Mouse (Mus musculus): ENCODE data around the gene Dlst. TPM values are rescaled to one million over a fixed set of nuclear protein-coding genes. Genes with fewer than 3 reads are reported as not detected.

Gene Dlst
- polyA plus RNA-seq, 1 experiment: not detected

GRCm38 (mm10) chr12:85181475-85182344 is 71.1 kb downstream of the Dlst start:
- peaks cover 37% of the 10 kb centered on the region for H3K4me1 ChIP-seq (ENCODE audit: control insufficient read depth, insufficient read depth, low read length)
- no peak for TF ChIP-seq POLR2A (IDR thresholded peaks at IDR 0.05; ENCODE audit: insufficient read depth, low read depth, low read length)
- TF ChIP-seq CTCF (IDR thresholded peaks at IDR 0.05; ENCODE audit: insufficient read depth, low read depth, low read length): no peak
- H3K4me3 ChIP-seq (ENCODE audit: insufficient read depth, low read depth, low read length): no peak overlapping the region
- H3K27ac ChIP-seq (ENCODE audit: insufficient read depth, low read depth, low read length): no peak overlapping the region
- 29% methylated on average over 17 of the region's 17 CpGs for WGBS

DNA sequence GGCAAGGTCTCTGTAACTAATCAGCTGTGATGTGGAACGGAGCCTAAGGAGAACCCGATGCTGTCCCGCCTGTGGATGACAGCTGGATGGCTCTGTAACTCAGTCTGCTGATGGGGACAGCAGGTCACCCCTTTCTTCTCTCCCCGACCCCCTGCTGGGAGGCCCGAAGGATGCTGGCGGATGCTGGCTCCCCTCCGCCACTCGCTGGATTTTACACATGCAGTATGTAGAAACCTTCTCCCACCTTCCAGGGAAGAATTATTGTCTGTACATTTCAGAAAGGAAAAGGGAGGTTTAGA is 71.7 kb downstream of the Dlst start:
- Histone ChIP-seq H3K27ac (ENCODE audit: insufficient read depth, low read depth, low read length) (no peak overlapping the region), H3K4me1 (ENCODE audit: control insufficient read depth, insufficient read depth, low read length) (peaks cover 31% of the 10 kb centered on the region), H3K4me3 (ENCODE audit: insufficient read depth, low read depth, low read length) (no peak overlapping the region)
- no peak for TF ChIP-seq POLR2A (IDR thresholded peaks at IDR 0.05; ENCODE audit: insufficient read depth, low read depth, low read length)
- TF ChIP-seq CTCF (IDR thresholded peaks at IDR 0.05; ENCODE audit: insufficient read depth, low read depth, low read length): no peak
- 29% methylated on average over 8 of the region's 8 CpGs for WGBS

DNA sequence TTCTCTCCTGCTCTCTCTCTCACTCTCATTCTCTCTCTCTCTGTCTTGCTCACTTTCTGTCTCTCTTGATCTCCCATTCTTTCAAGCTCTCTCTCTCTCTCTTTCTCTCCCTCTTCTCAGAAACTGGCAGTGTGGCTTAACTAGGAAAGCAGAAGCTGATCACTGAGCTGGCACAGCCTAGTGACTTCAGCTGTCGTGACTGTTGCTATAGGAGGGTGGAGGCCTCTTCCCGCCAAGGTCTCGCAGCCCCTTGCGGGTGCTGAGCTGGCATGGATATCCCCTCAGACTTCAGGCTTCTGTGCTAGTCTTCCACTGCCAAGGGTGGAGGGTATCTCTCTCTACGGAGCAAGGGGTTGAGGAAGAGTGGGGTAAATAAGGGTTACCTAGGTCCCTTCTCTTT is 72.3 kb downstream of the Dlst start:
- Histone ChIP-seq H3K4me3 (ENCODE audit: insufficient read depth, low read depth, low read length) (no peak overlapping the region), H3K27ac (ENCODE audit: insufficient read depth, low read depth, low read length) (no peak overlapping the region), H3K4me1 (ENCODE audit: control insufficient read depth, insufficient read depth, low read length) (peaks cover 29% of the 10 kb centered on the region)
- 44% methylated on average over 5 of the region's 5 CpGs for WGBS
- TF ChIP-seq POLR2A (IDR thresholded peaks at IDR 0.05; ENCODE audit: insufficient read depth, low read depth, low read length) (no peak), CTCF (IDR thresholded peaks at IDR 0.05; ENCODE audit: insufficient read depth, low read depth, low read length) (no peak)

- TF ChIP-seq POLR2A (IDR thresholded peaks at IDR 0.05; ENCODE audit: insufficient read depth, low read depth, low read length) (no peak), CTCF (IDR thresholded peaks at IDR 0.05; ENCODE audit: insufficient read depth, low read depth, low read length) (no peak)
- H3K27ac ChIP-seq (ENCODE audit: insufficient read depth, low read depth, low read length): no peak overlapping the region
- H3K4me3 ChIP-seq (ENCODE audit: insufficient read depth, low read depth, low read length): no peak overlapping the region
- WGBS: 72% methylated on average over 5 of the region's 5 CpGs
- peaks cover 29% of the 10 kb centered on the region for H3K4me1 ChIP-seq (ENCODE audit: control insufficient read depth, insufficient read depth, low read length)
These were observed 73.5 kb downstream of the Dlst start for GRCm38 (mm10) chr12:85184118-85184517.

Other genes with a start within 250 kb of the Dlst start
- gene Ltbp2, start 234.3 kb upstream of the Dlst start, polyA plus RNA-seq (2012; ENCODE audit: insufficient read depth, insufficient read length, low replicate concordance, missing spikeins): not detected in 2 replicates
- gene Fcf1, start 139.9 kb upstream of the Dlst start, polyA plus RNA-seq (2012; ENCODE audit: insufficient read depth, insufficient read length, low replicate concordance, missing spikeins): not detected in 2 replicates
- not detected in 2 replicates for gene Arel1, start 139.9 kb upstream of the Dlst start, polyA plus RNA-seq (2012; ENCODE audit: insufficient read depth, insufficient read length, low replicate concordance, missing spikeins)
- 139 and 435 TPM in 2 replicates for gene Ylpm1, start 114.5 kb upstream of the Dlst start, polyA plus RNA-seq (2012; ENCODE audit: insufficient read depth, insufficient read length, low replicate concordance, missing spikeins)
- not detected in 2 replicates for gene Prox2, start 74 bp upstream of the Dlst start, polyA plus RNA-seq (2012; ENCODE audit: insufficient read depth, insufficient read length, low replicate concordance, missing spikeins)
- not detected in 2 replicates for gene Rps6kl1, start 40.4 kb downstream of the Dlst start, polyA plus RNA-seq (2012; ENCODE audit: insufficient read depth, insufficient read length, low replicate concordance, missing spikeins)
- not detected in 2 replicates for gene Pgf, start 67.0 kb downstream of the Dlst start, polyA plus RNA-seq (2012; ENCODE audit: insufficient read depth, insufficient read length, low replicate concordance, missing spikeins)
- gene Eif2b2, start 108.6 kb downstream of the Dlst start, polyA plus RNA-seq (2012; ENCODE audit: insufficient read depth, insufficient read length, low replicate concordance, missing spikeins): not detected in 2 replicates
- gene Mlh3, start 159.8 kb downstream of the Dlst start, polyA plus RNA-seq (2012; ENCODE audit: insufficient read depth, insufficient read length, low replicate concordance, missing spikeins): not detected in 2 replicates
- gene Acyp1, start 177.6 kb downstream of the Dlst start, polyA plus RNA-seq (2012; ENCODE audit: insufficient read depth, insufficient read length, low replicate concordance, missing spikeins): not detected in 2 replicates
- not detected in 2 replicates for gene Zc2hc1c, start 177.8 kb downstream of the Dlst start, polyA plus RNA-seq (2012; ENCODE audit: insufficient read depth, insufficient read length, low replicate concordance, missing spikeins)
- gene Nek9, start 228.5 kb downstream of the Dlst start, polyA plus RNA-seq (2012; ENCODE audit: insufficient read depth, insufficient read length, low replicate concordance, missing spikeins): not detected in 2 replicates

All from olfactory bulb, adult 2 months (tissue).